Mouse (Mus musculus): ENCODE results near the gene Nudt4. TPM values are rescaled to one million over a fixed set of nuclear protein-coding genes. Genes with fewer than 3 reads are reported as not detected.
A peak's percentile ranks its signal among the peaks of the same experiment; 100 is the strongest.

The Nudt4 gene
- total and polyA plus RNA-seq, 2 experiments from 2014 or later: 74.5 to 81.3 TPM

DNA sequence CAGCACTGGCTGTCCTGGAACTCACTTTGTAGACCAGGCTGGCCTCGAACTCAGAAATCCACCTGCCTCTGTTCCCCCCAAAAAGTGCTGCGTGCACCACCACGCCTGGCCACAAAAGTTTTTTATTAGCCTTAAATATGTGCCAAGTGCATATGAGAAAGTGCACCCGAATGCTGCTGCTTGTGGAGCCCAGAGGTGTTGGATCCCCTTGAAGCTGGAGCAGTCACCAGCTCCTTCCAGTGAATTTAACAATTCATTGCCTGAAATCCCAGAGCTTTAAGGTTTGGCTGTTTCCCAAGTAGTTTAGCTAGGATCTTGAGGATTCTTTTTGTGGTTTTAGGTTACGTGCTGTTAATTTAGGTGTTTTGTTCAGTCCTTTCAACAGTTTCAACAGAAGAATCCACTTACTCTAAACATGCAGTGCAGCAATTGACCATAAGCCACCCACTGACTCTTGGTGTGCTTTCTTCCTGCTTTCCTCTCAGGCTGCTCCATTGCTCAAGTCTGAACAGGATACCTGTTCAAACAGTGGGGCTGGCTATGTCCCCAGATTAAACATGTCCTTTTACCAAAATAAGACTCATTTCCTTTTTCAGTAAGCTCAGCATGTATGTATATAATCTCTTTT is 37.3 kb downstream of the Nudt4 start:
- no peak for TF ChIP-seq EP300 (IDR thresholded peaks at IDR 0.05; ENCODE audit: low read depth)
- TF ChIP-seq CTCF (IDR thresholded peaks at IDR 0.05; ENCODE audit: low read depth): no peak
- H3K4me1 ChIP-seq (ENCODE audit: control insufficient read depth, insufficient read depth): peaks cover 15% of the 10 kb centered on the region; the same call in 1 of the 2 replicates
- H3K27ac ChIP-seq (ENCODE audit: low read depth): peak overlapping the region; percentile 34; the same call in 1 of the 2 replicates
- no peaks in the 10 kb centered on the region for H3K27me3 ChIP-seq (ENCODE audit: control insufficient read depth, insufficient read depth, low read length)
- H3K9me3 ChIP-seq (replicated peaks; ENCODE audit: control insufficient read depth, low read length): no peaks in the 10 kb centered on the region
- no peak for ATAC-seq (ENCODE audit: insufficient read depth, low read depth)
- no peak overlapping the region for H3K4me2 ChIP-seq (ENCODE audit: low read depth, low read length)
- no peak overlapping the region for H3K4me3 ChIP-seq (ENCODE audit: low read depth, low read length)
- no peak for DNase-seq (ENCODE audit: low spot score)
- no peak overlapping the region for H3K9ac ChIP-seq (replicated peaks; ENCODE audit: low read depth, low read length)
- WGBS: 78% methylated on average over 5 of the region's 5 CpGs
- H3K36me3 ChIP-seq (replicated peaks; ENCODE audit: control insufficient read depth, insufficient read depth, low read length): no peaks in the 10 kb centered on the region

DNA sequence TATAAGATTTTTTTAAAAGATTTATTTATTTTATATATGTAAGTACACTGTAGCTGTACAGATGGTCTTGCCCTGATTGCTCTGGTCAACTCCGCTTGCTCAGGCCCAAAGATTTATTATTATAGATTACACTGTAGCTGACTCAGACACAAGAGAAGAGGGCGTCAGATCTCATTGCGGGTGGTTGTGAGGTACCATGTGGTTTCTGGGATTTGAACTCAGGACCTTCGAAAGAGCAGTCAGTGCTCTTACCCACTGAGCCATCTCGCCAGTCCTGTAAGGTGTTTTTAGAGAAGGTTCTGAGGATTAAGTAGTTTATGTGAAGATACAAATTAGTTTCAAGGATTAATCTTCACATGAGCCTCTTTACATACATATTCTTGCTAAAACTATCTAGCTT is 38.1 kb downstream of the Nudt4 start:
- H3K4me2 ChIP-seq (ENCODE audit: low read depth, low read length): no peak overlapping the region
- ATAC-seq (ENCODE audit: insufficient read depth, low read depth) (no peak), DNase-seq (ENCODE audit: low spot score) (no peak)
- no peaks in the 10 kb centered on the region for H3K36me3 ChIP-seq (replicated peaks; ENCODE audit: control insufficient read depth, insufficient read depth, low read length)
- H3K9me3 ChIP-seq (replicated peaks; ENCODE audit: control insufficient read depth, low read length): no peaks in the 10 kb centered on the region
- no peak overlapping the region for H3K9ac ChIP-seq (replicated peaks; ENCODE audit: low read depth, low read length)
- 95% methylated on average over 5 of the region's 5 CpGs for WGBS
- no peaks in the 10 kb centered on the region for H3K27me3 ChIP-seq (ENCODE audit: control insufficient read depth, insufficient read depth, low read length)
- H3K27ac ChIP-seq (ENCODE audit: low read depth): no peak overlapping the region
- H3K4me3 ChIP-seq (ENCODE audit: low read depth, low read length): no peak overlapping the region
- TF ChIP-seq CTCF (IDR thresholded peaks at IDR 0.05; ENCODE audit: low read depth) (no peak), EP300 (IDR thresholded peaks at IDR 0.05; ENCODE audit: low read depth) (no peak)
- H3K4me1 ChIP-seq (ENCODE audit: control insufficient read depth, insufficient read depth): peaks cover 14% of the 10 kb centered on the region; the same call in 1 of the 2 replicates

DNA sequence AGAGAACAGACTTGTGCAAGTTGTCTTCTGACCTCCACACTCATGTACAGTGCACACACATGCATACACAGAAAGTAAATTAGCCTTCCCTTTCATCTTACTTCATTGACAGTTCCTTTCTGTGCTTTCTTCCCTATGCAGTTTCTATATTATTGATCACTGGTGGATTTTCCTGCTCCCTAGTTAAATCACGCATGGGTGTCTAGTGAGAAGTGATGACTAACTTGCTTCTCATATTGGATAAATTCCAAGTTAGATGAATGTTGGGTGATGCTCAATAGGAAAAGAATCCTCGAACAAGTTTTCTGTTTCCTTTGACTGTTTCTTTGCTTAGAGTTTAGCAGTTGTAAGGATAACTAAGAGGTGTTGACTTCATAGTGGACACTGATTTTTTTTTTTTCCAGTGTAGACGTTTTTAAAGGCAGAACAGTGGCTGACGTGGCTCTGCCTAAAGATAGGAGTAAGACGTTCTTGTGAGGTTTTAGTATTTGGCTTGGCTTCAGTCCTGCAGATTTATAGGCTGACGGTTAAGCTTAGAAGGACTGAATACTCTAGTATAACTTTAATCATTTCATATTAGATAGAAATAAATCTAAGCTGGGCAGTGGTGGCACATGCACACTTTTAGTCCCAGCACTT is 38.8 kb downstream of the Nudt4 start:
- WGBS: 31% methylated on average over 6 of the region's 6 CpGs
- no peak for DNase-seq (ENCODE audit: low spot score)
- ATAC-seq (ENCODE audit: insufficient read depth, low read depth): no peak
- Histone ChIP-seq H3K36me3 (replicated peaks; ENCODE audit: control insufficient read depth, insufficient read depth, low read length) (no peaks in the 10 kb centered on the region), H3K4me1 (ENCODE audit: control insufficient read depth, insufficient read depth) (peaks cover 9% of the 10 kb centered on the region; the same call in 1 of the 2 replicates), H3K4me3 (ENCODE audit: low read depth, low read length) (no peak overlapping the region), H3K27ac (ENCODE audit: low read depth) (peak overlapping the region; percentile 31; the same call in 1 of the 2 replicates), H3K4me2 (ENCODE audit: low read depth, low read length) (no peak overlapping the region), H3K9ac (replicated peaks; ENCODE audit: low read depth, low read length) (no peak overlapping the region), H3K9me3 (replicated peaks; ENCODE audit: control insufficient read depth, low read length) (no peaks in the 10 kb centered on the region), H3K27me3 (ENCODE audit: control insufficient read depth, insufficient read depth, low read length) (no peaks in the 10 kb centered on the region)
- TF ChIP-seq EP300 (IDR thresholded peaks at IDR 0.05; ENCODE audit: low read depth) (no peak), CTCF (IDR thresholded peaks at IDR 0.05; ENCODE audit: low read depth) (no peak)

DNA sequence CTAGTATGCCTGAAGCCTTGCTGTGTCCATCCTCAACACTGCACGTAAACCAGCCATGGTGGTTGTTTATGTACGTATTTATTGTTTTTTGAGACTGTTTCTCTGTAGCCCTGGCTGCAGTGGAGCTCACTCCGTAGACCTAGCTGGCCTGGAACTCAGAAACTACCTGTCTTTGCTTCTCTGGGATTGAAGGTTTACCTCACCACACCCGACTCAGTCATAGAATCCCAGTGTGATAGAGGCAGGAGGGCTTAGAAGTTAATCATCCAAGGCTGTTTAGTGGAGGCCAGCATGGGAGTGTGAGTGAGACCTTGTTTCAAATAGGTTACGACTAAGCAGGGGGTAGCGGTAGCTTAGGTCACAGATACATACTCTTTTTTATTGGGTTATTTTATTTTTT is 46.3 kb downstream of the Nudt4 start:
- Histone ChIP-seq H3K36me3 (replicated peaks; ENCODE audit: control insufficient read depth, insufficient read depth, low read length) (no peaks in the 10 kb centered on the region), H3K4me3 (ENCODE audit: low read depth, low read length) (no peak overlapping the region), H3K4me2 (ENCODE audit: low read depth, low read length) (no peak overlapping the region), H3K9me3 (replicated peaks; ENCODE audit: control insufficient read depth, low read length) (no peaks in the 10 kb centered on the region), H3K4me1 (ENCODE audit: control insufficient read depth, insufficient read depth) (peaks cover 19% of the 10 kb centered on the region; the same call in 1 of the 2 replicates), H3K27me3 (ENCODE audit: control insufficient read depth, insufficient read depth, low read length) (no peaks in the 10 kb centered on the region), H3K27ac (ENCODE audit: low read depth) (no peak overlapping the region), H3K9ac (replicated peaks; ENCODE audit: low read depth, low read length) (no peak overlapping the region)
- DNase-seq (ENCODE audit: low spot score) (no peak), ATAC-seq (ENCODE audit: insufficient read depth, low read depth) (no peak)
- 92% methylated on average over 6 of the region's 6 CpGs for WGBS
- TF ChIP-seq CTCF (IDR thresholded peaks at IDR 0.05; ENCODE audit: low read depth) (no peak), EP300 (IDR thresholded peaks at IDR 0.05; ENCODE audit: low read depth) (no peak)

DNA sequence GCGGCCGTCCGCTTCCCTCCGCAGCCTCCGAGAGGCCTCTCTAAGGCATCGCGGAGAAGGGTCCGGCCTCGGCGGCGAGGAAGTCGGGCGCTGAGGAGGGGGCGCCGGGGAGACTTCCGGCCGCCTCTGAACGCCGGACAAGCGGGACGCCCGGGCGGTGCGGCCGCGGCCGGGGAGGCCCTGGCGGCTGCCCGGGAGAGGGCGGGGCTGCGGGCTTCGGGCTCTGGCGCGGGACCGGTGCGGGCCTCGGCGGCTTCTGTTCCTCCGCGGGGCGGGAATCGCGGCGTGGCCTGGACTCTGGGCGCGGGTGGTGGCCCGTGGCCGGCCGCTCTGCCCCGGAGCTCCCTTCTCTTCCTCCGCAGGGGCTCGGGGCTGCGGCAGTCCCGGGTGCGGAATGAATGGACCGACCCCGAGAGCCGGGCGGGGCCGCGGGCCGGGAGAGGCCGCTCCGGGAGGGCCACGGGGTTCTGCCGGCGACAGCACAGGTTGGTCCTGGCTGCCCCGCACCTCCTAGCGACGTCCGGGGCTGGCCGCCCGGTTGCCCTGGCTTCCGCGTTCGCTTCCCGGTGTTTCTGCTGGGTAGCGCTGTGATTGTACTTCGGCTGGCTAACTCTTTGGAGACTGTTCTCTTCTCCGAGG is 48.5 kb downstream of the Nudt4 start:
- under 1% methylated on average over 65 of the region's 80 CpGs for WGBS

More for the DNA sequence above, 48.5 kb downstream of the Nudt4 start:
- TF ChIP-seq EP300 (IDR thresholded peaks at IDR 0.05; ENCODE audit: low read depth) (no peak), CTCF (IDR thresholded peaks at IDR 0.05; ENCODE audit: low read depth) (no peak)
- peaks cover 3% of the 10 kb centered on the region; the same call in 1 of the 2 replicates for H3K9me3 ChIP-seq (replicated peaks; ENCODE audit: control insufficient read depth, low read length)
- H3K9ac ChIP-seq (replicated peaks; ENCODE audit: low read depth, low read length): peak overlapping the region; percentile 95
- no peaks in the 10 kb centered on the region for H3K27me3 ChIP-seq (ENCODE audit: control insufficient read depth, insufficient read depth, low read length)
- peak overlapping the region; percentile 74 for H3K4me2 ChIP-seq (ENCODE audit: low read depth, low read length)
- ATAC-seq (ENCODE audit: insufficient read depth, low read depth) (peak; percentile 50), DNase-seq (ENCODE audit: low spot score) (no peak)
- peak overlapping the region; percentile 95 for H3K27ac ChIP-seq (ENCODE audit: low read depth)
- H3K4me3 ChIP-seq (ENCODE audit: low read depth, low read length): peak overlapping the region; percentile 90
- H3K36me3 ChIP-seq (replicated peaks; ENCODE audit: control insufficient read depth, insufficient read depth, low read length): no peaks in the 10 kb centered on the region
- peaks cover 19% of the 10 kb centered on the region; the same call in 1 of the 2 replicates for H3K4me1 ChIP-seq (ENCODE audit: control insufficient read depth, insufficient read depth)

Measured in heart, postnatal 0 days (tissue).